Mouse (Mus musculus) intestine, postnatal 0 days (tissue): Measurements from ENCODE around the gene Cox7a2. TPM values are rescaled to one million over a fixed set of nuclear protein-coding genes. Genes with fewer than 3 reads are reported as not detected.

ENCODE experiments used
- ATAC-seq: fragments of 200-750 bp; cut with Nextera tagmentation; 2 replicates; pipeline ENCODE4 v1.8.0; 2017; ENCODE audit warnings: mild to moderate bottlenecking, moderate TSS enrichment, moderate library complexity
- H3K27ac ChIP-seq: fragments of 300-500 bp; sonication (generic); 2 replicates; pipeline ENCODE4 v1.5.1; 2014; ENCODE audit warnings: mild to moderate bottlenecking, low read depth, low read length, moderate library complexity
- H3K27me3 ChIP-seq: fragments of 300-500 bp; sonication (generic); replicated peaks from 2 replicates; pipeline ENCODE4 v1.6.1; 2014; ENCODE audit warnings: low read length, mixed read lengths; ENCODE audit not compliant: control insufficient read depth, insufficient read depth
- H3K36me3 ChIP-seq: fragments of 300-500 bp; sonication (generic); 2 replicates; pipeline ENCODE4 v1.6.1; 2014; ENCODE audit warnings: mild to moderate bottlenecking, moderate library complexity; ENCODE audit not compliant: control insufficient read depth, insufficient read depth
- H3K4me1 ChIP-seq: fragments of 300-500 bp; sonication (generic); replicated peaks from 2 replicates; pipeline ENCODE4 v1.6.1; 2014; ENCODE audit warnings: antibody characterized with exemption, low read length, mixed read lengths; ENCODE audit not compliant: control insufficient read depth, insufficient read depth
- H3K4me2 ChIP-seq: fragments of 300-500 bp; sonication (generic); replicated peaks from 2 replicates; pipeline ENCODE4 v1.6.1; 2014; ENCODE audit warnings: low read depth, mild to moderate bottlenecking, moderate library complexity
- H3K4me3 ChIP-seq: fragments of 300-500 bp; sonication (generic); 2 replicates; pipeline ENCODE4 v1.5.1; 2014; ENCODE audit warnings: low read depth, low read length
- H3K9ac ChIP-seq: fragments of 300-500 bp; sonication (generic); 2 replicates; pipeline ENCODE4 v1.6.1; 2014; ENCODE audit warnings: mild to moderate bottlenecking, low read depth, low read length
- H3K9me3 ChIP-seq: fragments of 300-500 bp; sonication (generic); 2 replicates; pipeline ENCODE4 v1.6.1; 2016; ENCODE audit warnings: mixed run types; ENCODE audit not compliant: control insufficient read depth
- CTCF ChIP-seq: sonication (generic); IDR thresholded peaks from 2 replicates; pipeline ENCODE4 v1.5.1; 2016; ENCODE audit warnings: low read depth, mild to moderate bottlenecking, control low read depth, antibody characterized with exemption, moderate library complexity
- WGBS: fragments of 180-500 bp; shearing (Covaris S2); extraction: QIAGEN DNeasy Blood & Tissue Kit; methylation state at CpG from one replicate; pipeline ENCODE4 v1.1.7; 2014; 5-methylcytosine and 5-hydroxymethylcytosine counted together
- polyA plus RNA-seq: library from polyadenylated mRNA; unstranded; fragments of >200 nt; fragmentation: Nextera tagmentation; extraction: Ambion mirVana; gene quantifications from 2 replicates; pipeline ENCODE4 v1.2.1, GENCODE M21; 2015

The Cox7a2 gene
- polyA plus RNA-seq, 1 experiment from 2014 or later: 1,366 TPM

DNA sequence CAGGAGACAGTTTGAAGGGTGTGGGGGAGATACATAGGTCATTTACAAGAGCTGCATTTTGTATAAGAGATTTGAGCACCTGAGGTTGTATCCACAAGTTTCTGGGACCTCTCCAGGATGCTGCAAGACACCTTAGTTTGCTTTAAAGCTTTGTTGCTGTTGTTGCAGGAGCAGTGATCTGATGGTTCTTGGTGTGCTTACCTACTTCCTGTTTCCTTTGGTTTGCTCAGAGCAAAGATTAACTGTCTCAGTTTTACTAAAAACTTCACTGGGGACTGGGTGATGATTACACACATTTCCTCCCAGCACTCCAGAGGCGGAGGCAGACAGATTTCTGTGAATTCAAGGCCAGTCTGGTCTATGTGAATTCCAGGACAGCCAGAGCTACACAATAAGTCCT is 35.4 kb upstream of the Cox7a2 start:
- no peak overlapping the region for H3K27ac ChIP-seq
- no peak overlapping the region for H3K9ac ChIP-seq
- no peak for TF ChIP-seq CTCF
- no peak overlapping the region for H3K4me2 ChIP-seq
- H3K27me3 ChIP-seq: 0 out of 2 replicates have a peak, but pooled peaks cover 3% of the 10 kb centered on the region
- no peaks in the 10 kb centered on the region for H3K4me1 ChIP-seq
- 70% methylated on average over 1 of the region's 1 CpGs for WGBS
- H3K36me3 ChIP-seq: no peaks in the 10 kb centered on the region
- H3K4me3 ChIP-seq: no peak overlapping the region
- no peak for ATAC-seq
- H3K9me3 ChIP-seq: no peaks in the 10 kb centered on the region

DNA sequence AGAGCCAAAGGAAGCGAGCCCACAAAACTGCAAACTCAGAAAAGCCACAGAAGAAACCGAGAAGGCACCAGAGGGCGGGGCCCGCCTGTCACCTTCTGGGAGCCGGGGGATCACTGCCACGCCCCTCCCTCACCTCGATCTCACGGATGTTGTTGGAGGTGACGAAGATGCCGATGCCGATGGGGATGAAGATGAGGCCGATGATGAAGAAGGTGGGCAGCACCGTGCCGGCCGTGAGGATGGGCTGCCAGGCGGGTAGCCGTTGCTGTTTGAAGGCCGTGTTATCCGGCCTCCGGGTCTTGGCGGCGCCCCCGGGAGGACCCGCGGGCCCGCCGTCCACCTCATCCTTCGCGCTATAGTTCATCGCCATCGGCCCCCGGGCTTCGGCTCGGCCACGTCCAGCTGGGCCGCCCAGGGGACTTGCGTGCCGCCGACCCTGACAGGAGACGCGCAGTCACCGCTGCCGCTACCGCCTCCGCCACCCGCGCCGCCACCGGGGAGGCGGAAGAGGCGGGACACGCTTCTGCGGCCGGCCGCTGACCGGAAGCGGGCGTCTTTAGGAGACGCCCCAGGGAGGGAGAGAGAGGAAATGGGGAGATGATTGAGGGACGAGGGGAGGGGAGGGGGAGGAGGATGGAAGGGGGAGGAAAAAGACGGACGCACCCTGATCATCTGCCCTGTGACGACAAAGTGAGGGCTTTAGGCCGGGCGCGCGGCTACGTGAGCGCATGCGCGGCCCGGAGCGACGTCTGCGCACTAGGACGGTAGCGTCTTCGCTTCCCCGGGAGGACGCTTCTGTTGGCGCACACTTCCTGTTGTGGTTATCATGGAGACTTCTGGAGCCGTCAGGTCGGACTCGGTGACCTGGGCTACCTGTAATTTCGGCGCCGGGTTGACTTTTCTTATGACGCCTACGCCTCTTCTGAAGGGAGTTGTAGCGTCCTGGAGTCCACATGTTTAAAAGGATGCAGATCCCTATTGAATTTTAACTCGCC is 33.5 kb upstream of the Cox7a2 start, which contains the start of gene Tmem30a:
Gene Tmem30a, minus strand, starts transcription at position 667 of the 995 bp plus-strand sequence.
- no peaks in the 10 kb centered on the region for H3K27me3 ChIP-seq
- H3K36me3 ChIP-seq: no peaks in the 10 kb centered on the region
- under 1% methylated on average over 88 of the region's 91 CpGs for WGBS
- no peak; the same call in 1 of the 2 replicates for TF ChIP-seq CTCF
- ATAC-seq: peak; percentile 99
- peak within 1 kb of the TSS; percentile 87 for H3K9ac ChIP-seq
- peak within 1 kb of the TSS; percentile 80 for H3K4me3 ChIP-seq
- no peaks in the 10 kb centered on the region for H3K9me3 ChIP-seq
- peak within 1 kb of the TSS; percentile 75 for H3K4me2 ChIP-seq
- H3K4me1 ChIP-seq: no peaks in the 10 kb centered on the region
- peak within 1 kb of the TSS; percentile 91 for H3K27ac ChIP-seq

DNA sequence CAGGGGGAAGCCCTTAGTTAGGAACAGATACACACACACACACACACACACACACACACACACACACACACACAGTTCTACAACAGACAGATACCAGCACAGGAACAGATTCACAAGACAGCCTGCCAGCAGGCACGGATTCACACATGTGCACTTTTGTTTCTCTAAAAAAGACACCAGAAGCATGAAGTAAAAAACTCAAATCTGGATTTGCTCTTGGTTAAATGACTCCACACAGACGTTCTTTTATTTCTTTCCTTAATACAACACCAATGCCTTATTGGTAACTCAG is 26.1 kb upstream of the Cox7a2 start:
- ATAC-seq: no peak
- no peak overlapping the region for H3K4me3 ChIP-seq

GRCm38 (mm10) chr9:79784934-79785793 is 25.5 kb upstream of the Cox7a2 start:
- TF ChIP-seq CTCF: no peak
- no peak overlapping the region for H3K27ac ChIP-seq
- no peak for ATAC-seq
- H3K9ac ChIP-seq: no peak overlapping the region
- WGBS: 59% methylated on average over 2 of the region's 2 CpGs
- H3K4me2 ChIP-seq: no peak overlapping the region
- no peaks in the 10 kb centered on the region for H3K36me3 ChIP-seq
- H3K27me3 ChIP-seq: no peaks in the 10 kb centered on the region
- no peak overlapping the region for H3K4me3 ChIP-seq
- 0 out of 2 replicates have a peak, but pooled peaks cover 2% of the 10 kb centered on the region for H3K4me1 ChIP-seq
- no peaks in the 10 kb centered on the region for H3K9me3 ChIP-seq

More for the DNA sequence above, 26.1 kb upstream of the Cox7a2 start:
- H3K27ac ChIP-seq: no peak overlapping the region
- no peaks in the 10 kb centered on the region for H3K27me3 ChIP-seq
- no peak overlapping the region for H3K4me2 ChIP-seq
- no peaks in the 10 kb centered on the region for H3K9me3 ChIP-seq
- no peak for TF ChIP-seq CTCF
- H3K36me3 ChIP-seq: no peaks in the 10 kb centered on the region
- WGBS: 52% methylated on average over 2 of the region's 2 CpGs
- H3K9ac ChIP-seq: no peak overlapping the region
- H3K4me1 ChIP-seq: 0 out of 2 replicates have a peak, but pooled peaks cover 2% of the 10 kb centered on the region

DNA sequence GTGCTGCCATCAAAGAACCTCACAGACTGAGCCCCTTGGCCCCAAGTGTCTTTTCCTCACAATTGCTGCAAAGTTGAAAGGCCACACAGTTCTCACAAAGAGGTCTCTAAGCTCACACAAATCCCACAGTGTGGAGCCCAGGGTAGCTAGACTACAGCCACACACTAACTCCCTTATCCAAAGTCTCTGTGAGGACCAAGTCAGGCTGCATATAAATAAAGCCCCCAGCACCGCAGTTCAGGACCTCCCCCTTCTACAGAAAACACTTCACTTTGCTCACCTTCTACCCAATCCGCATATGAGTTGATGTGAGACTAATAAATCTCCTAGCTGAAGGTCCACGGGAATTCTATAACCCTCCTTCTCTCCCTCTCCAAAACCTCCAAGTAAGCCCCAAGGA is 24.8 kb upstream of the Cox7a2 start:
- no peaks in the 10 kb centered on the region for H3K9me3 ChIP-seq
- no peak overlapping the region for H3K9ac ChIP-seq
- no peak overlapping the region for H3K4me2 ChIP-seq
- no peaks in the 10 kb centered on the region for H3K27me3 ChIP-seq
- H3K4me3 ChIP-seq: no peak overlapping the region
- no peak overlapping the region for H3K27ac ChIP-seq
- TF ChIP-seq CTCF: no peak
- 59% methylated on average over 3 of the region's 3 CpGs for WGBS
- H3K4me1 ChIP-seq: 0 out of 2 replicates have a peak, but pooled peaks cover 2% of the 10 kb centered on the region
- no peak for ATAC-seq
- H3K36me3 ChIP-seq: no peaks in the 10 kb centered on the region

DNA sequence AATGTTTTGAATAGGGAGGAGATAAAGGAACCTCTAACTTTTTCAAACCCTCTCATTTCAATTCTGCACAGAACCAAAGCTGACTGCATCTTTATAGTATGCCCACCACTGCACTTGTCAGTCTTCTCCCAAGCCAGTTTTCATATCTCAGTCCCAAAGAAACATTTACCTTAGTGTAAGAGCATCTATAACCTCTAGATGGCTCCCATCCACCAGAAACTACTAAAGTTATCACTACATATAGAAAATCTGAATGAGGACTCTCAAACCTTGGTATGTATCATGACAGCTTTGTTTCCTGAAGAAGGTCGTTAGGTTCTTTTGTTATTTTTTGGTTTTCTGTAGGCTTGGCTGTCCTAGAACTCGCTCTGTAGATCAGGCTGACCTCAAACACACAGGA is 19.7 kb upstream of the Cox7a2 start:
- WGBS: 75% methylated on average over 2 of the region's 2 CpGs
- Histone ChIP-seq H3K27ac (no peak overlapping the region), H3K9me3 (no peaks in the 10 kb centered on the region), H3K4me1 (no peaks in the 10 kb centered on the region), H3K4me3 (no peak overlapping the region), H3K9ac (no peak overlapping the region), H3K27me3 (no peaks in the 10 kb centered on the region), H3K4me2 (no peak overlapping the region), H3K36me3 (peaks cover 7% of the 10 kb centered on the region; the same call in 1 of the 2 replicates)
- TF ChIP-seq CTCF: peak; percentile 66
- no peak for ATAC-seq
